Mouse (Mus musculus) kidney, adult 11 months (tissue): ENCODE data around the gene Arrdc4.

Source experiments
- DNase-seq: peaks from one replicate; pipeline ENCODE4 v3.0.0; 2022

Arrdc4 gene

GRCm38 (mm10) chr7:68708563-68709318, 40.3 kb downstream of the Arrdc4 start:
- DNase-seq: peak; percentile 24

- no peak for DNase-seq
Observed at GRCm38 (mm10) chr7:68705162-68705561, 43.9 kb downstream of the Arrdc4 start.

GRCm38 (mm10) chr7:68697313-68697712, 51.7 kb downstream of the Arrdc4 start:
- DNase-seq: no peak

- peak; percentile 46 for DNase-seq
Observed at GRCm38 (mm10) chr7:68696908-68697307, 52.1 kb downstream of the Arrdc4 start.

- no peak for DNase-seq
Observed at GRCm38 (mm10) chr7:68696446-68696845, 52.6 kb downstream of the Arrdc4 start.

GRCm38 (mm10) chr7:68692731-68693130, 56.3 kb downstream of the Arrdc4 start:
- no peak for DNase-seq

- no peak for DNase-seq
Observed at GRCm38 (mm10) chr7:68691454-68691853, 57.6 kb downstream of the Arrdc4 start.

GRCm38 (mm10) chr7:68687140-68687611, 61.9 kb downstream of the Arrdc4 start:
- no peak for DNase-seq
